Mouse (Mus musculus) liver, adult 2 months (tissue): ENCODE results near the gene Grm3. TPM values are rescaled to one million over a fixed set of nuclear protein-coding genes. Genes with fewer than 3 reads are reported as not detected.

Experiments used
- DNase-seq: peaks from one replicate; pipeline ENCODE4 v3.0.0-alpha.2; 2011; ENCODE audit warnings: low read depth, low spot score; ENCODE audit errors: extremely low read depth
- H3K27ac ChIP-seq: fragments of 200-500 bp; replicated peaks from 2 replicates; pipeline ENCODE4 v1.5.1; 2012; ENCODE audit warnings: low read depth, mild to moderate bottlenecking, control low read depth, inconsistent platforms, low read length; ENCODE audit not compliant: insufficient read depth
- H3K27me3 ChIP-seq: fragments of 200-500 bp; 2 replicates; pipeline ENCODE4 v1.6.1; 2012; ENCODE audit warnings: mild to moderate bottlenecking, moderate library complexity, low read length, inconsistent platforms; ENCODE audit not compliant: control insufficient read depth, insufficient read depth
- H3K36me3 ChIP-seq: fragments of 200-500 bp; 2 replicates; pipeline ENCODE4 v1.6.1; 2012; ENCODE audit warnings: low read length, inconsistent platforms; ENCODE audit not compliant: control insufficient read depth, insufficient read depth
- H3K4me1 ChIP-seq: fragments of 200-500 bp; 2 replicates; pipeline ENCODE4 v1.6.1; 2011; ENCODE audit warnings: low read length; ENCODE audit not compliant: control insufficient read depth, insufficient read depth
- H3K4me3 ChIP-seq: fragments of 200-500 bp; 2 replicates; pipeline ENCODE4 v1.5.1; 2011; ENCODE audit warnings: low read depth, mild to moderate bottlenecking, control low read depth, low read length, moderate library complexity; ENCODE audit not compliant: insufficient read depth
- H3K79me2 ChIP-seq: fragments of 200-500 bp; 2 replicates; pipeline ENCODE4 v1.6.1; 2012; ENCODE audit warnings: inconsistent platforms, mild to moderate bottlenecking, low read length, moderate library complexity; ENCODE audit not compliant: control insufficient read depth, insufficient read depth
- H3K9ac ChIP-seq: fragments of 200-500 bp; 2 replicates; pipeline ENCODE4 v1.6.1; 2012; ENCODE audit warnings: low read depth, mild to moderate bottlenecking, control low read depth, inconsistent platforms, low read length
- CTCF ChIP-seq: fragments of 200-500 bp; IDR thresholded peaks from 2 replicates; pipeline ENCODE4 v1.5.1; 2011; ENCODE audit warnings: low read depth, low read length, control low read depth
- POLR2A ChIP-seq: fragments of 200-500 bp; IDR thresholded peaks from 2 replicates; pipeline ENCODE4 v1.6.1; 2011; ENCODE audit warnings: low read length, control low read depth; ENCODE audit not compliant: insufficient read depth; ENCODE audit errors: extremely low read depth
- WGBS: fragments of 180-500 bp; shearing (Covaris S2); methylation state at CpG from one replicate; pipeline ENCODE4 v1.1.7; 2018; 5-methylcytosine and 5-hydroxymethylcytosine counted together
- polyA plus RNA-seq: library from polyadenylated mRNA; depleted of rRNA; stranded (reverse); fragments of >200 nt; gene quantifications from 2 replicates; pipeline ENCODE4 v1.2.3, GENCODE M21; 2012; rRNA removed
- total RNA-seq: library from RNA; depleted of rRNA; stranded (reverse); fragments of >200 nt; gene quantifications from 2 replicates; pipeline ENCODE4 v1.2.3, GENCODE M21; 2014; rRNA removed

Gene Grm3
- total RNA-seq: not detected in 2 replicates
- not detected in 2 replicates for polyA plus RNA-seq

DNA sequence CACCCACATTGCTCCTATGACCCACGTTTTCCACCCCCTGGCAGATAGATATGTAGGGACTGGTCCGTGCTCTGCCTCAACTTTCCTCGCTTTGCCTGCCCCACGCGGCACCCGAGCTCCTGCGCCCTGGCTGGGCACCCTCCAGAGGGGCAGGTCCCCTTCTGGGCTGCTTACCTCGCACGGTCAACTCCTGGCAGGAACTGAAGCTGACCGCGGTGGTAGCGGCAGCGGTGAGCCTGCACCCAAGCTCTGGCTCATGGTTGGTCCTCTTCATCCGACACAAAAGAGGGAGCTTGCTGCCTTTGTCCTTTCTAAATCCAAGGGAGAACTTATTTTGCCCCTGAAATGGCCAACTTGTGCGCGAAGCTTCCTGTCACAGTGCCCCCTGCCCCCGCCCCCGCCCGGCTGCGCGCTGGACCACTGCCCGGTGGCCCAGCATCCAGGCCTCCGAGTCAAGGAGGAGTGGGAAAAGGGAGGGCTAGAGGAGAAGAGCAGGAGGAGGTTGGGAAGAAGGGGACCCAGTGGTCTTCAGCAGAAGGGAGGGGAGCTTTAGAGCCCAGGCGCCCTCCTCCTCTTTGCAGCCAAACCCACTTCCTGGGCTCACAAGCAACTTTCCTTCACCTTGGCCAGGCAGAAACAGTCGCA, at the start of gene Grm3:
Gene Grm3 (minus strand): TSS at position 215 of the 645 bp plus-strand sequence.
- Histone ChIP-seq H3K27me3 (peaks cover 4% of the 10 kb centered on the region; the same call in 1 of the 2 replicates), H3K4me1 (no peaks in the 10 kb centered on the region), H3K79me2 (no peaks in the 10 kb centered on the region), H3K4me3 (no peak within 1 kb of the TSS), H3K36me3 (no peaks in the 10 kb centered on the region), H3K9ac (no peak within 1 kb of the TSS), H3K27ac (no peak within 1 kb of the TSS)
- no peak for DNase-seq
- TF ChIP-seq POLR2A (no peak), CTCF (no peak)
- WGBS: 3% methylated on average over 25 of the region's 25 CpGs

DNA sequence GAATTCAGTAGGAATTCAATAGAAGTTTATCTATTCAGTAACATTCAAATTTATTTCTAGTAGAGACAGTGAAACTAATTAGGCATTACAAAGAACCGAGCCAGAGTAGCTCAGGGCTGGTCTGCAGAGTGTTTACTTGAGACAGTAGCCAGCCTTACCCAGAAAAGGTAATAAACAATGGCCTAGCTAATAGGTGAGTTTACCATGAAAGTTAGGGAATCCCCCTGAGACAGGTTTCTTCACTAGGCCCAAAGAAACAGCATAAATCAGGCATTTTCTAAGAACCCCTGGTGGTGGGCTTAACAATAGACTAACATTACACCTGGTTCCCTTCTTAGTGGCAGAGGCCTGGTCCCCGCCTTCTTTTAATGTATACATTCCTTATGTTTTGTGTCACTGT, 30.8 kb upstream of the Grm3 start:
- Histone ChIP-seq H3K36me3 (no peaks in the 10 kb centered on the region), H3K27ac (no peak overlapping the region), H3K4me1 (no peaks in the 10 kb centered on the region), H3K4me3 (no peak overlapping the region), H3K9ac (no peak overlapping the region), H3K79me2 (no peaks in the 10 kb centered on the region), H3K27me3 (no peaks in the 10 kb centered on the region)
- no peak for TF ChIP-seq POLR2A
- TF ChIP-seq CTCF: no peak
- 70% methylated on average over 2 of the region's 2 CpGs for WGBS
- DNase-seq: no peak

- no peak for TF ChIP-seq POLR2A
- Histone ChIP-seq H3K79me2 (no peaks in the 10 kb centered on the region), H3K36me3 (no peaks in the 10 kb centered on the region), H3K27ac (no peak overlapping the region), H3K27me3 (no peaks in the 10 kb centered on the region), H3K9ac (no peak overlapping the region), H3K4me3 (no peak overlapping the region), H3K4me1 (no peaks in the 10 kb centered on the region)
- no peak for DNase-seq
- 83% methylated on average over 5 of the region's 5 CpGs for WGBS
Measured at GRCm38 (mm10) chr5:9748184-9748583, 23.2 kb upstream of the Grm3 start.

DNA sequence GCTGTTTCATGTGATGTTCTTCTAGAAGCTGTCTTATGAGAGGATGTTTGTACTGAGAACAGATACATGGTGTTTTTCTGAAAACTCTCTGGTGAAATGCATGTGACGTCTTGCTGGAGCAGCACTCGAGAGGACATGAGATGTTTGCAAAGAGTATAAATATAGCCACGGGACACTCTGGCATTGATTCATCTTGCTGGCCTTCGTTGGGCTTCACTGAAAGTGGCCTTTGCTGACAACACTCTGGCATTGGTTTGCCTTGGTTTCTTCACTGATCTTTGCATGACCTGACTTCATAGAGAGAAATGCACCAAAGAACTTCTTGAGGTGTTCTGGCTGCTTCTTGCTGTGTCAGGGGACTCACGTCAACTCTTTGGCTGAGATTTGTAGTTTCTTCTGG, 19.1 kb upstream of the Grm3 start:
- no peak for DNase-seq
- H3K27me3 ChIP-seq: no peaks in the 10 kb centered on the region
- no peak overlapping the region for H3K27ac ChIP-seq
- no peak overlapping the region for H3K4me3 ChIP-seq
- no peaks in the 10 kb centered on the region for H3K79me2 ChIP-seq
- H3K9ac ChIP-seq: no peak overlapping the region
- WGBS: 79% methylated on average over 5 of the region's 5 CpGs
- H3K36me3 ChIP-seq: no peaks in the 10 kb centered on the region
- TF ChIP-seq POLR2A: no peak
- no peak for TF ChIP-seq CTCF
- H3K4me1 ChIP-seq: no peaks in the 10 kb centered on the region

DNA sequence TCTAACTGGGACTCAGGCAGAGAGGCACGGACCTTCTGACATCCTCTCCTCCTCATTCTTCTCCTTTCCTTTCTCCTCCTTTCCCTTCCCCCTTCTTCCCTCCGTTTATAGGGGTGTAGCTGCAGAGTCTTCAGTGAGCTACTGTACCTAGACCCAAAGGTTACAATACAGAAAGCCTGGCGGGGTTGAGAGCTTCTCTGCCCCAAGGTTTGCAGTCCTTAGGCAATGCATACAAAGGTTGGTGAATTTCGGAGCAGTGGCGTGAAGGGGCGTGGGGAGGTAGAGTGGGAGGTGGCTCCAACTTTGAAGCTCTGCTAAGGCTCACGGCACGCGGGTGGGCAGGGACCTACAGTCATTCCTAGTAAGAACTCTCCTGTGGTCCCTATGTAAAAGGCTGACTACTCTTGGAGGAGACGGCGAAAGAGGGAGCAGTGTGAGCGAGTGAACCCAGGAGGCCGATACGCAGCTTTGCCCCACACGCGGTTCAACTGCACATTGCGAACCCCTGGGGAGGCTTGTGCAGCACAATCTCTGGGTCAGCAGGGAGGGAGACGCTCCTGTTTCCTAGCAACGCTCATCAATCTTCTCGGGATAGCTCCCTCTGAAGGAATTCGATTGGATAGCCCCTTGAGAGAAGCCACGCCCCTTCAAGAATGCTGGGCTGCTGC, 765 bp upstream of the Grm3 start:
- no peak for TF ChIP-seq POLR2A
- TF ChIP-seq CTCF: no peak
- Histone ChIP-seq H3K27ac (no peak overlapping the region), H3K4me1 (no peaks in the 10 kb centered on the region), H3K27me3 (peaks cover 4% of the 10 kb centered on the region; the same call in 1 of the 2 replicates), H3K36me3 (no peaks in the 10 kb centered on the region), H3K4me3 (no peak overlapping the region), H3K79me2 (no peaks in the 10 kb centered on the region), H3K9ac (no peak overlapping the region)
- WGBS: 1% methylated on average over 22 of the region's 22 CpGs
- DNase-seq: no peak

DNA sequence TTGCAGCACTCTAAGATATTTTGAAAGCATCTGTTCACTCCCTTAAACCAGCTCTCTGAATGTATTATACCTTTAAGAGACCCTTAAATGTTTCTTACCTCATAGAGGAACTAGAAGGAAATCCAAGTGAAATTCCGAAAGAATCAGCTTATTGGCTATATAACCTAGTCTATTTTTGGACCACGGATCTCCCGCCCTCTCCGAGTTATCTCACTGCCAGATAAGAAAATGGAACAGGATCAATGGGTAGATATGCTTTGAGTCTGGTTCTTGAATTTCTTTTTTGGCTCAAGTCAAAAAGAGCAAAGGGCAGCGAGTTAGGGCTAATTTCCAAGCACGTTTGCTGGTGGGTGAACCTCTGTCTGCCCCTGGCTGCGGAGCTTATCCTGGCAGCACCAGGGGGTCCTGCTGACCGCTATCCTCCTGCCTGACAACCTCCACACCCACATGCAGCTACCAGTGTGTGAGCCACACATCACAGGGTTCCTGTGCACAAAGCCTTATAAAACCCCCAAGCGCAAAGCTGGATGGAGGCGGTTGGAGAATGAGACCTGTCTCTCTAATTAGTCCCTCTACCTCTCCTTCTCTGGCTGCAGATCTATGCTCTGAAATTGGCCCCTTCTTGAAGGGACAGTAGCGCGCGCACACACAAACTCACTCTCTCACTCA, 549 bp downstream of the Grm3 start:
- H3K27me3 ChIP-seq: peaks cover 4% of the 10 kb centered on the region; the same call in 1 of the 2 replicates
- no peaks in the 10 kb centered on the region for H3K4me1 ChIP-seq
- no peak overlapping the region for H3K27ac ChIP-seq
- no peak overlapping the region for H3K4me3 ChIP-seq
- 9% methylated on average over 13 of the region's 13 CpGs for WGBS
- H3K9ac ChIP-seq: no peak overlapping the region
- DNase-seq: no peak
- no peaks in the 10 kb centered on the region for H3K36me3 ChIP-seq
- TF ChIP-seq POLR2A: no peak
- no peak for TF ChIP-seq CTCF
- no peaks in the 10 kb centered on the region for H3K79me2 ChIP-seq
